Comparison of ENCODE assay signal across 25 mouse cellular contexts in the genomic region with DNA sequence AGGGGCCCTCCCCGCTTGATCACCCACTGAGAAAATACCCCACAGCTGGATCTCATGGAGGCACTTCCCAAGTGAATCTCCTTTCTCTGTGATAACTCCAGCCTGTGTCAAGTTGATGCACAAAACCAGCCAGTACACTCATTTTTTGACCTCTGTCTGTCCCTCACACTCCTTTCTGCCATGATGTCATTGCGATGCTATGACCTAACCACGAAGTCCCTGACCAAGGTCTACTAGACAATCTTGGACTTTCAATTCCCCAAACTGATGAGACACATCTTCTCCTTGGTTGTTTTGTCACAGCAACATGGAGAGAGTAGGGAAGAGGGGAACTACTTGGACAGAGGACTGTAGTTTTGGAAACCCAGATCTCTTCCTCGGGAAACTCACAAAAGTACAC.
A peak's percentile ranks its signal among the peaks of the same experiment; 100 is the strongest.
DNase-seq lines count a peak whose midpoint lies in the region; ATAC-seq and TF ChIP-seq lines count a peak whose summit lies in the region.
"Had no signal": no experiment of that assay in that cellular context is flagged by ENCODE, and none has a peak within 500 bp of the region (broad histone marks: within the 10 kb centered on the region; RNA-seq: fewer than 3 reads in every experiment).

No protein-coding gene starts in this region.

- H3K4me1 ChIP-seq in kidney, embryonic 16.5 days (ENCODE audit: insufficient read depth, low read length): no peaks in the 10 kb centered on the region
- H3K4me1 ChIP-seq: embryonic facial prominence, embryonic 12.5 days; embryonic facial prominence, embryonic 15.5 days; heart, embryonic 10.5 days; heart, embryonic 13.5 days; hindbrain, embryonic 13.5 days; intestine, embryonic 15.5 days had no signal

- no peak overlapping the region for H3K4me2 ChIP-seq in kidney, embryonic 16.5 days (replicated peaks; ENCODE audit: low read depth, low read length)
- H3K4me2 ChIP-seq: embryonic facial prominence, embryonic 12.5 days; embryonic facial prominence, embryonic 15.5 days; heart, embryonic 13.5 days; hindbrain, embryonic 13.5 days; intestine, embryonic 15.5 days had no signal

- no peaks in the 10 kb centered on the region for H3K27me3 ChIP-seq in kidney, embryonic 16.5 days (ENCODE audit: insufficient read depth, low read length)
- H3K27me3 ChIP-seq: embryonic facial prominence, embryonic 12.5 days; embryonic facial prominence, embryonic 15.5 days; heart, embryonic 13.5 days; hindbrain, embryonic 13.5 days; intestine, embryonic 15.5 days had no signal

- peak; percentile 97 for ATAC-seq in granulocyte monocyte progenitor cell, adult 5-6 weeks (replicated peaks; ENCODE audit: poor library complexity, severe bottlenecking)
- peak; percentile 59; the same call in 1 of the 2 replicates for ATAC-seq in monocyte, adult 5-6 weeks (replicated peaks; ENCODE audit: insufficient number of reproducible peaks, low FRiP score, low TSS enrichment, poor library complexity, severe bottlenecking)
- no peak for ATAC-seq in kidney, embryonic 16.5 days (ENCODE audit: low FRiP score, low TSS enrichment)
- ATAC-seq: activated CD4-positive, CD25-positive, alpha-beta regulatory T cell, adult 4 months; CD4-positive, CD25-positive, alpha-beta regulatory T cell, adult 4 months; forebrain, embryonic 14.5 days; forebrain, postnatal 0 days; hindbrain, embryonic 16.5 days; intestine, embryonic 15.5 days had no signal

- no peak overlapping the region for H3K9ac ChIP-seq in kidney, embryonic 16.5 days (replicated peaks; ENCODE audit: low read length)
- H3K9ac ChIP-seq: embryonic facial prominence, embryonic 12.5 days; embryonic facial prominence, embryonic 15.5 days; forebrain, postnatal 0 days; heart, embryonic 13.5 days; hindbrain, embryonic 13.5 days; intestine, embryonic 15.5 days had no signal

- no peaks in the 10 kb centered on the region for H3K36me3 ChIP-seq in kidney, embryonic 16.5 days (ENCODE audit: insufficient read depth, low read length)
- H3K36me3 ChIP-seq: embryonic facial prominence, embryonic 12.5 days; embryonic facial prominence, embryonic 15.5 days; heart, embryonic 10.5 days; heart, embryonic 13.5 days; hindbrain, embryonic 13.5 days; intestine, embryonic 15.5 days had no signal

- DNase-seq in heart, adult 11 months: peak; percentile 80
- DNase-seq in heart, postnatal 14 days: no peak
- DNase-seq in gastrocnemius, adult 2 months: no peak
- DNase-seq: adrenal gland, adult 8-10 months; adrenal gland, postnatal 36 days; cerebellum, adult 18-20 months; cerebellum, adult 9-10 months; cerebellum, postnatal 14 days; forebrain, postnatal 0 days; gastrocnemius, postnatal 14 days; heart, adult 2 months; kidney, adult 11 months had no signal

- no peak overlapping the region for H3K4me3 ChIP-seq in gastrocnemius, adult 2 months
- no peak overlapping the region for H3K4me3 ChIP-seq in kidney, embryonic 16.5 days (ENCODE audit: low read length)
- H3K4me3 ChIP-seq: embryonic facial prominence, embryonic 12.5 days; embryonic facial prominence, embryonic 15.5 days; heart, adult 2 months; heart, embryonic 10.5 days; heart, embryonic 13.5 days; hindbrain, embryonic 13.5 days; intestine, embryonic 15.5 days had no signal

- intact Hi-C loops in heart, postnatal 14 days (cut with DNase I): no loop called here
- intact Hi-C loops in gastrocnemius, adult 2 months (cut with DNase I): no loop called here

- 90% methylated on average over 4 of the region's 4 CpGs for WGBS in kidney, embryonic 16.5 days

- H3K27ac ChIP-seq in gastrocnemius, adult 2 months: no peak overlapping the region
- no peak overlapping the region for H3K27ac ChIP-seq in kidney, embryonic 16.5 days (ENCODE audit: low read length)
- H3K27ac ChIP-seq: embryonic facial prominence, embryonic 12.5 days; embryonic facial prominence, embryonic 15.5 days; heart, adult 2 months; heart, embryonic 10.5 days; heart, embryonic 13.5 days; hindbrain, embryonic 13.5 days; intestine, embryonic 15.5 days had no signal

- TF ChIP-seq CTCF in gastrocnemius, adult 2 months (IDR thresholded peaks at IDR 0.05): no peak

- 0 out of 2 replicates have a peak, but pooled peaks cover 5% of the 10 kb centered on the region for H3K9me3 ChIP-seq in kidney, embryonic 16.5 days (ENCODE audit: low read length)
- H3K9me3 ChIP-seq: embryonic facial prominence, embryonic 12.5 days; embryonic facial prominence, embryonic 15.5 days; heart, embryonic 10.5 days; hindbrain, embryonic 13.5 days; intestine, embryonic 15.5 days had no signal
